Mouse (Mus musculus): ENCODE data around the gene Nkiras2.
"Not testable (repeated sequence)": the region's sequence is repeated elsewhere in the genome, so short reads cannot be mapped to it uniquely, and the experiment has no call there.

Gene Nkiras2

GRCm38 (mm10) chr11:100618761-100619484, at the start of gene Nkiras2:
Gene Nkiras2, plus strand, starts transcription at chr11:100619244.
- DNase-seq (ENCODE audit: low spot score): no peak

- no peak for DNase-seq (ENCODE audit: low spot score)
These were observed 49.3 kb upstream of the Nkiras2 start for GRCm38 (mm10) chr11:100569789-100570188.

DNA sequence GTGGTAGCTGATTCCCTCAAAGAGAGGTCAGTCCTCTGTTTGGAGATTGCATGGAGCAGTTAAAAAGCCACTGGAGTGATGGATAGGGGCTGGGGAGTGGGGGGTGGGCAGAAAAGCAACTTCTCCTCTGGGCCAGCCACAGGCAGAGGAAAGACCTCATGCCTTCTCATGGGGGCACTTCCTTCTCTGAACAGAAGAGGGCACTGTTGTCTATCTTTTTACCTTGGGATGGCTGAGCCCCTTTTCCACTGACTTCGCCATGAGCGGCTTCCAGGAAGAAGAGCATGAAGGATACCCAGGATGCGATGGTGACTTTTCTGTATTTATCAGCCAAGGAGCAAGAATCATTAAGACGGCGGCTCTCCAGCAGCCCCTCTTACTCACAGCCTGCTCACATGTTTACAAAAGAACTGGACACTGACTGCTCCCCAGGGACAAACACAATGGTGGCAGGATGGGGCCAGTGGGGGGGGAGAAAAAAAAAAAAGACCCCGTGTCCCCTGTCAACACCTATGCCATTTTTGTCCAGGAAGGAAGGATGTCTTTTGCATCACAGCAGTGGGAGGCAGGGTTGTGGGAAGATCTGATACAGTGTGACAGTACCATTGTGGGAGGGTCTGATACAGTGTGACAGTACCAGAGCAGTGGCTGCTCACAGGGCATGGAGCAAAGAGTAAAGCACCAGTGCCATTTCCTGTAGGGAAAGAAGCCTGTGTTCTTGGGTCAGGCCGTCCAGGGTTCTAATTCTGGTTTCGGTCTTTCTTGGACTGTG, 48.4 kb upstream of the Nkiras2 start:
- DNase-seq (ENCODE audit: low spot score): peak; percentile 77

DNA sequence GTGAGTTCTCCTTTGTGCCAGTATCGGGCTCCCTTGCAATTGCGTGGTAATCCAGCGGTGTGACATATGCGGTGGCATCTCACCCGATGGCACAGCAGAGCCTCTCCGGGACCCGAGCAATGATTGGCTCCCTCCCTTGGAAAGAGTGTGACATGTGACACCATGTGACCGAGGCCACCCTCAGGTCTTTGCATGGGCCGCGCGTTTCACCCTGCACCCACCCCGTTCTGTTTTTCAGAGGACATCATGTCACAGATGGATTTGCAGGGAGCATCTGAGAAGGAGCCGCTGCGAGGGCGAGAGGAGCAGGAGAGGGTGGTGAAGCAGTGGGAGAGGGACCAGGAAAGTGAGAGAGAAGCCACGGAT, 47.9 kb upstream of the Nkiras2 start:
- DNase-seq (ENCODE audit: low spot score): peak; percentile 64

GRCm38 (mm10) chr11:100574188-100574587, 44.9 kb upstream of the Nkiras2 start:
- DNase-seq (ENCODE audit: low spot score): no peak

DNA sequence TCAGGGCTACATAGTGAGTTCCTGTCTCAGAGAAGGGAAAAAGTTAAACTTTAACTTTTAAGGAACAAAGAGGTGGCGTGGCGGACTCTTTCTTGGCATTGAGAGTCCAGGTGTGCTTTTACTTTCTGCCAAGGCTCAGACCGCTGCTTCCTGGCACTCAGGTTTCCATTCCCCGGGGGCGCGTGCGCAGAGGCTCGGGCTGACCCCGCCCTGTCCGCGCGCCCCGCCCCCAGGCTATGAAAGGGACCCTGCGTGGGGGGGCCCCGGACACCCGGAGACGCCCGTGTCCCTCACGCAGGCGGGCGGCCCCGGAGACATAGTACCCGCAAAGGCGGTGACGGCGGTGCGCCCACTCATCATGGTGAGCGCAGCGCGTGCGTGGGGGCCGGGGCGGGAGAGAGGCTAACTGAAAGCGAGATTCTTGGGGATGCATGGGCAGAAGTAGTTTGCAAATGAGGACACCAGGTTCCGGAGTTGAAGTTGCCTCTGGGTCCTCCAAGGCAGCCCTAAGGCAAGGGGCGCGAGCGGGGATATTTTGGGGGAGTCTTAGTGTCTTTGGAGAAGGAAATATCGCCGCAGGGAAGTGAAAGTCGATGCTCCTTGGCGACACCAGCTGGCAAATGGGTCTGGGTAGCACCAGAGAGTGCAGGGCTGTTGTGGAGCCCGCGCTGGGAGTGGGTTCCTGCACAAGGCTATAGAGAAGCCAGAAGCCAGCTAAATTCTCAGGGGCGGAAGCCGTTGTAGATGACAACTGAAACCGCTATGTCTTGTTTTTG, 44.1 kb upstream of the Nkiras2 start, which contains the start of gene Cnp:
Cnp (plus strand) TSS at position 197 of the 776 bp plus-strand sequence.
- peak; percentile 54 for DNase-seq (ENCODE audit: low spot score)

DNA sequence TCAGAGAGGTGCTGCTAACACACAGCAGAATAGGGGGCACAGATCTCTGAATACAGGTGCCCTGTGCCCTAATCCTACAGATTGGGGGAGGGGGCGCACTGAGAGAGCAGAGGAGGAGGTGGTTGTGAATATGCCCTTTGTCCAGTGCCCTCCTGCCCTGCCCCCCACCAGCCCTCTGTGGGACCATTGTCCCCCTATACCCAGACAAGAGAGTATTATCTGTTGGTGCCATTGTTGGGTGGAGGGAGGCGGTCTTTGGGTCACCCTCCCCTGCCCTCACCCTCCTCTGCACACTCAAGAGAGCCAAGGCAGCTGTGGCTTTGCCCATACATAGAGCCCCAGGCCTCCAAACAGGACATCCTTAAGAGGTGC, 43.6 kb upstream of the Nkiras2 start:
- DNase-seq (ENCODE audit: low spot score): peak; percentile 72

DNA sequence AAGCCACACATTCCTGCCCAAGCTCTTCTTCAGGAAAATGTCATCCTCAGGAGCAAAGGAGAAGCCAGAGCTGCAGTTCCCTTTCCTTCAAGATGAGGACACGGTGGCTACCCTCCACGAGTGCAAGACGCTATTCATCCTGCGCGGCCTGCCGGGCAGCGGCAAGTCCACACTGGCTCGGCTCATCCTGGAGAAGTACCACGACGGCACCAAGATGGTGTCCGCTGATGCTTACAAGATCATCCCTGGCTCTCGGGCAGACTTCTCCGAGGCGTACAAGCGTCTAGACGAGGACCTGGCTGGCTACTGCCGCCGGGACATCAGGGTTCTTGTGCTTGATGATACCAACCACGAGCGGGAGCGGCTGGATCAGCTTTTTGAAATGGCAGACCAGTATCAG, 42.8 kb upstream of the Nkiras2 start:
- no peak for DNase-seq (ENCODE audit: low spot score)

- no peak for DNase-seq (ENCODE audit: low spot score)
These were observed 41.0 kb upstream of the Nkiras2 start for GRCm38 (mm10) chr11:100577852-100578599.

DNA sequence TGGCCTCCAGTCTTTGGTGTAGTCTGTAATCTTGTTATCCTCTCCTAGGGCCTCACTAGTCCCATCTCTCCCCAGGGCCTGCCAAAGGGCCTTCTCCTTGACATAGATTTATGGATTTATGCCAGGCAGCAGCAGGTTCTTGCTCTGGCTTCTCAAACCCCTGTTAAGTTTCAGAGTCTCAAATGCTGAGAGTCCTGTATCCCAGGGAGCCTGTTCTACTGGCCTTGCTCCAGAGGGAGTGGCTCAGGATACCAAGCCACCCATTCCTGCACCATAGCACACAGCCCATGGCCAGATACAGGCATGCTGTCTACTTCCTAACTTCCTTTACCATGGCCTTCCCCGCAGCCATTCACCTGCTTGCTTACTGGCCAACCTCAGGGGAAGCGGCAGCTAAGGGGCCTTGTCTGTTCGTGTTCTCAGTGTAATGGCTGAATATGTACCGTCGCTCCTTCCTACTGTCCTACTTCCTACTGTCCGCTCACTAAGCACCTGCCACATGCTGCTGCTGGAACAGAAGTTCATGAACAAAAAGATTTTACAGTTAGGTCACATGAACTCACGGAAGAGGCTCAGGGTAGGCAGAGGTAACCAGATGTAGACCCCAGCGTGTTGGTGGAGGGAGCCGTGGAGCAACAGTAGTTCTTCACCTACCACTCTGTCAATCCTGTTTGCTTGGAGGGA, 39.8 kb upstream of the Nkiras2 start:
- no peak for DNase-seq (ENCODE audit: low spot score)

DNA sequence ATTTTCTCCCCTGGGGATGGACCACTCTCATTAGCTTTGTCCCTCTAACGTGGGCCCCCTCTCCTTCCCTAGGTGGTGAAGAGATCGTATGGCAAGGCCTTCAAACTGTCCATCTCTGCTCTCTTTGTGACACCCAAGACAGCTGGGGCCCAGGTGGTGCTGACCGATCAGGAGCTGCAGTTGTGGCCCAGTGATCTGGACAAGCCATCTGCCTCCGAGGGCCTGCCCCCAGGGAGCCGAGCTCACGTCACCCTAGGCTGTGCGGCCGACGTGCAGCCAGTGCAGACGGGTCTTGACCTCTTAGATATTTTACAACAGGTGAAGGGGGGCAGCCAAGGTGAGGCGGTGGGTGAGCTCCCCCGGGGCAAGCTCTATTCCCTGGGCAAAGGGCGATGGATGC, 38.8 kb upstream of the Nkiras2 start:
- DNase-seq (ENCODE audit: low spot score): no peak

DNA sequence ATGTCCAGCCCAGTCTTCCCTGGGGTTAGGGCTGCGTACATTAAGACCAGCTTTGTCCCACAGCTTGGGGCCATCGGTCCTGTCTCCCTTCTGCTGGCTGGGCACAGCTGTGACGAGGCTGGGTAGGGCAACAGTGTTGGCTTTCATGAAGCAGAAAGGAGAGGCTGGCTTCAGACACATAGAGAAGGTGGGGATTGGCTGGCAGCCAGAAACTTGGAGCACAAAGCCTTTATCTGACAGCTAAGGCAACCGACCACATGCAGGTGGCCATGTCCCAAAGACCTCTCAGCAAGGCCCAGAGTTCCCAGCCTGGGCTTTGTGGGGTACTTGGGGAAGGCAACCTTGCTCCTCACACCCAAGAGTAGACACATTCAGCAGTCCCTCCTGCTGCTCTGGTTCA, 37.3 kb upstream of the Nkiras2 start:
- peak; percentile 44 for DNase-seq (ENCODE audit: low spot score)

GRCm38 (mm10) chr11:100582413-100582812, 36.6 kb upstream of the Nkiras2 start:
- not testable (repeated sequence) for DNase-seq (ENCODE audit: low spot score)

DNA sequence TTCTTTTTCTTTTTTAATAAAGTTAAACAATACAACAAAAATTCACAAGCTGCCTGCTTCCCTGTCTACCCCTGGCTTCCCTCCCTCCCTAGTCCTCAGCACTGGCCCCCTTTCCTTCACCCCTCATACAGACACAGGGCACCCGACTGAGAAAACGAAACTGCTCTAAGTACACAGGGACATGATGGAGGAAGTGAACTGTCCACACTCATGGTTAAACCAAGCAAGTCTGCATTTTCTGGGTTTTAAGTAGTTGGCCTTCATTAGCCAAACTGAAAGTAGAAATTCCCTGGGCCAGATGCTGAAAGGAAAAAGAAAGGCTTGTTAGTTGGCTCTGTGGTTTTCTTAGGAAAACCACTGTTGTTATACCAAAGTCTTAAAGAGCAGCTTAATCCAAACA, 36.2 kb upstream of the Nkiras2 start:
- DNase-seq (ENCODE audit: low spot score): no peak

- no peak for DNase-seq (ENCODE audit: low spot score)
These were observed 34.5 kb upstream of the Nkiras2 start for GRCm38 (mm10) chr11:100584561-100584961.

DNA sequence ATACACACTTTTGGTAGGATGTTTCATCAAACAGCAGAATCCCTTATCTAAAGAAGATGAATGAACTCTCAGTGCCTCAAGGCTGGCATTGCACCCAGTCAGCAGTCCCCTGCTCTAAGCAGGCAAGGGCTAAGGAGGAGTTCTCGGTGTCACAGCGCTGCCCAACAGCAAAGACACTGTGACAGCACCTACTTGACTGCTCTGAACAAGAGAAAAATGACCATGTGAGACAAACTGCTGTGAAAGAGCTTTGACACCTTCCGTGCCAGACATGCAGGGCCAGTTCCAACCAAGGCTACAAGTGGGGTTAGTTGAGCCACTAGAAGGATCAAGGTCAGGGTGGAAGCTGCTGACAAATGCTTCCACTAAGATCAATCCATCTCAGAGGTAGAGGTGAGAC, 33.9 kb upstream of the Nkiras2 start:
- DNase-seq (ENCODE audit: low spot score): no peak

- no peak for DNase-seq (ENCODE audit: low spot score)
These were observed 30.6 kb upstream of the Nkiras2 start for GRCm38 (mm10) chr11:100588462-100588861.

DNA sequence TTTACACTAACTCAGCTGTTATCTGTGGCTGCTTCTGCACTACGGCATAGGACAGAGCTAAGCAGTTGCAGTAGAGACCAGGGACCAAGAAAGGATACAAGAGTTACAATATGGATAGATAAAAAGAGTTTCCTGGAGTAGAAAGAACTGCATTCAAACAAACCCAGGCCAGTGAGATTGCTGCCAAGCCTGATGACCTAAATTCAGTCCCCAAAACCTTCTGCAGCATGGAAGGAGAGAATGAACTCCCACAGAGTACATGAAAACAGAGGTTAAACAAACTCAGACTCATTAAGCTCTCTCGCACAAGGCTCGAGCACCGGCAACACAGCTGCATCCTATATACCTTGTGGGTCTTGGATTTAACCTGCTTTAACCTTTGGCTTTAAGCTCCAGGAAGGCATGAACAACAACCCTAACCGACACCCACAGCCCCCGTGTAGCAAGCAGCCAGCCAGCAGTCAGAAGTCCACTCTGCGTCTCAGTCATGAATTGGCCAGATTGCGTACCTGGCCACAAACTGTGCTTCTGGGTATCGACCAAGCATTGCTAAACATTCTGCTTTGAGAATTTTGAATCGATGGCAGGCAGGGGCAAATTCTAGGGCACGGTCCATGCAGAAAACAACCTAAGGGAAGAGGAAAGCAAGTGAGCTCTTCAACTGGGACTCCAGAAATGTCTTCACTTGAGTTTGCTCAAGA, 26.5 kb upstream of the Nkiras2 start:
- DNase-seq (ENCODE audit: low spot score): no peak

DNA sequence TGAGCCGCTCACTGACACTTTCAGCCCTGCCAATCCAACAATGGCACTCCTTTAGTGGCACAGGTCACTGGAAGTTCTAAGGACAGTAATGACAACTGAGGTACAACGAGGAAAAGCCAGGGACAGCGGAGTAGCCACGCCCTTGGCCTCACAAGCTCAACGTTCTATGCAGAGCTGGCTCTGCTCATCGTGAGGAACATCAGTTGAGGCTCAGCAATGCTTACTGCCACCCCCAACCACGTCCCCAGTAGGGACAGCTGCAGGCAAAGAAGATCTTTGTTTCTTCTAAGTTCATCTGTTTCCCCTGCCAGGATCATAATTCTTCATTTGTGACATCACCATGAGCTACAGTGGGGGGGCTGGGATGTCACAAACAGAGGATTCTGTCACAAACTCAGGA, 24.4 kb upstream of the Nkiras2 start:
- no peak for DNase-seq (ENCODE audit: low spot score)

GRCm38 (mm10) chr11:100595533-100595932, 23.5 kb upstream of the Nkiras2 start:
- no peak for DNase-seq (ENCODE audit: low spot score)

DNA sequence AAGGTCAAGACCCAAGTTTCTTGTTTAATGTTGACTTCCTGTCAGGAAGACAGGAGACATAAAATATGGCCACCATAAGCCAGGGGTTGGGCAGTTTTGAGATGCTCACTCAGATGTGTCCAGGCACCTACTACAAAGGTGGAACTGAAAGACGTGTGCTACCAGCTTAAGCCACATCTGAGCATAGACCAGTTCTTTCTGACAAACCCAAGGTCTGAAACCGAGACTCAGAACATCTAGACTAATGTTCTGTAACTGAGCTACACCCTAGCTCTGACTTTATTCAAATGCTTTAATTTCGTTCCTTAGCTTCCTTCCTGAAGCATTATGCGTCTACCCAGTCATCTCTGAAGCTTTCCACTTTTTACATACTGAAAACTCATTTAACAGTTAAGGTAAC, 21.0 kb upstream of the Nkiras2 start:
- no peak for DNase-seq (ENCODE audit: low spot score)

Data from left cerebral cortex, adult 11 months (tissue).